Mouse (Mus musculus) spleen, postnatal 10 days (tissue): ENCODE results near the gene Sumf2.

ENCODE experiments used
- DNase-seq, 2 experiments: peaks; one replicate each; pipeline ENCODE4 v3.0.0; 2021 to 2022; ENCODE audit warnings: low spot score in 2 of 2

Sumf2 gene

GRCm38 (mm10) chr5:129908242-129908965 lies 61.6 kb downstream of the Sumf2 start, which contains the start of gene Nupr1l:
TSS of gene Nupr1l (plus strand) at chr5:129908540.
- peak; percentile 78 to 89 for DNase-seq

DNA sequence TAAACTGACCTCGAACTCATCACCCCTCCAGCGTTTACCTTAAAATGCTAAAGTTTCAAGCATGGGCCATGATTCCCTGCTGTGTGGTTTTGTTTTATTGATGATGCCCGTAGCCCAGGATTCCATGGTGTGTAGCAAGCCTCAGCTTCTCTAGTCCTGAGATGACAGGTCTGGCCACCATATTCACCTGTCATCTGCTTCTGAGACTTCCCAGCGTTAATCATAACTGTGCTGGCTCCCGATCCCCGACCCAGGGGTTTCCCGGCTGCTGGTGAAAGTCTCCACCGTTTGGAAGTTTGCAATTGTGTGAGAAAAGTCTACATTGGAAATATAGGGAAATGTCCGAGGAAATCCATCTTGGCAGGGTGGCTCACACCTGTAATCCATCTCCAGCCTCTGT lies 62.4 kb downstream of the Sumf2 start:
- no peak for DNase-seq

DNA sequence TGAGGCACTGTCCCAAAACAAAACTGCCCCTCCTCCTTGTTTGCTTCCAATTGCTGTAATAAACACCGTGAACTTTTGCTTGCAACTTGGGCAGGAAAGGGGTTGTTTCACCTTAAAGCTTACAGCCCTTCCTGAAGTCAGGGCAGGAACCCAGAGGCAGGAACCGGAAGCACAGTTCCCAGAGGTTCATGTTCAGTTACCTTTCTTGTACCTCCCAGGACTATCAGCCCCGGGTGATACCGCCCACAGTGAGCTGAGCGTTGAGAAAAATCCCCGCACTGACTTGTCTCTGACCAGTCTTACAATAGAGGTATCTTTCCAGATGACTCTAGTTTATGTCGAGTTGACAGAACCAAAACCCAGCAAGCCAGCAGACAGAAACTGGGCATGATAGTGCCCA lies 62.8 kb downstream of the Sumf2 start:
- DNase-seq = no peak
